Mouse (Mus musculus): Measurements from ENCODE around the gene Ywhae.

- no peak for TF ChIP-seq CTCF (IDR thresholded peaks at IDR 0.05; ENCODE audit: control insufficient read depth, insufficient read depth, low read length)
- no peak for TF ChIP-seq POLR2A (IDR thresholded peaks at IDR 0.05; ENCODE audit: borderline replicate concordance, control insufficient read depth, low read depth, low read length)
Observed at GRCm38 (mm10) chr11:75813085-75813484, 80.4 kb downstream of the Ywhae start.
